Mouse (Mus musculus) heart, embryonic 15.5 days (tissue): ENCODE measurements at regions not wholly inside any gene's neighbourhood (a gene's known extent, or its start where the extent isn't known, plus 50 kb on each side); places are given as distances from the start of the nearest gene placed in this dataset.

Experiments
- ATAC-seq: fragments of 200-750 bp; cut with Nextera tagmentation; replicated peaks from 2 replicates; pipeline ENCODE4 v1.8.0; 2017; ENCODE audit warnings: low read depth, moderate TSS enrichment; ENCODE audit not compliant: insufficient number of reproducible peaks, insufficient read depth, low FRiP score
- H3K27ac ChIP-seq: fragments of 300-500 bp; sonication (generic); 2 replicates; pipeline ENCODE4 v1.5.1; 2015; ENCODE audit warnings: mild to moderate bottlenecking, inconsistent platforms
- H3K27me3 ChIP-seq: fragments of 300-500 bp; sonication (generic); 2 replicates; pipeline ENCODE4 v1.6.1; 2015; ENCODE audit warnings: inconsistent platforms
- H3K36me3 ChIP-seq: fragments of 300-500 bp; sonication (generic); 2 replicates; pipeline ENCODE4 v1.6.1; 2015; ENCODE audit warnings: mild to moderate bottlenecking, inconsistent platforms
- H3K4me1 ChIP-seq: fragments of 300-500 bp; sonication (generic); replicated peaks from 2 replicates; pipeline ENCODE4 v1.6.1; 2015; ENCODE audit warnings: inconsistent platforms
- H3K4me2 ChIP-seq: fragments of 300-500 bp; sonication (generic); 2 replicates; pipeline ENCODE4 v1.6.1; 2015; ENCODE audit warnings: inconsistent platforms, mild to moderate bottlenecking, moderate library complexity
- H3K4me3 ChIP-seq: fragments of 300-500 bp; sonication (generic); 2 replicates; pipeline ENCODE4 v1.5.1; 2015; ENCODE audit warnings: mild to moderate bottlenecking, inconsistent platforms
- H3K9ac ChIP-seq: fragments of 300-500 bp; sonication (generic); 2 replicates; pipeline ENCODE4 v1.6.1; 2015; ENCODE audit warnings: mild to moderate bottlenecking, inconsistent platforms
- H3K9me3 ChIP-seq: fragments of 300-500 bp; sonication (generic); replicated peaks from 2 replicates; pipeline ENCODE4 v1.6.1; 2016; ENCODE audit warnings: inconsistent platforms
- WGBS: fragments of 180-500 bp; shearing (Covaris S2); methylation state at CpG from one replicate; pipeline ENCODE4 v1.1.7; 2015; ENCODE audit warnings: mixed read lengths; 5-methylcytosine and 5-hydroxymethylcytosine counted together

- ATAC-seq: no peak
- Histone ChIP-seq H3K36me3 (no peaks in the 10 kb centered on the region), H3K9me3 (no peaks in the 10 kb centered on the region), H3K9ac (no peak overlapping the region), H3K4me2 (no peak overlapping the region), H3K4me1 (no peaks in the 10 kb centered on the region), H3K4me3 (no peak overlapping the region), H3K27ac (no peak overlapping the region), H3K27me3 (no peaks in the 10 kb centered on the region)
- WGBS: 23% methylated on average over 1 of the region's 1 CpGs
Observed at GRCm38 (mm10) chr16:46223084-46223600, 68.3 kb upstream of the Gm4737 start.

GRCm38 (mm10) chr16:46212504-46212903 is 57.6 kb upstream of the Gm4737 start:
- Histone ChIP-seq H3K36me3 (no peaks in the 10 kb centered on the region), H3K27ac (no peak overlapping the region), H3K9ac (no peak overlapping the region), H3K4me3 (no peak overlapping the region), H3K4me2 (no peak overlapping the region), H3K4me1 (no peaks in the 10 kb centered on the region), H3K27me3 (no peaks in the 10 kb centered on the region), H3K9me3 (no peaks in the 10 kb centered on the region)
- ATAC-seq: no peak
- 84% methylated on average over 4 of the region's 4 CpGs for WGBS

- no peak overlapping the region for H3K4me3 ChIP-seq
- no peak overlapping the region for H3K27ac ChIP-seq
- H3K4me2 ChIP-seq: no peak overlapping the region
- H3K9me3 ChIP-seq: no peaks in the 10 kb centered on the region
- WGBS: 56% methylated on average over 3 of the region's 3 CpGs
- no peaks in the 10 kb centered on the region for H3K36me3 ChIP-seq
- no peak overlapping the region for H3K9ac ChIP-seq
- H3K4me1 ChIP-seq: no peaks in the 10 kb centered on the region
- H3K27me3 ChIP-seq: no peaks in the 10 kb centered on the region
- no peak for ATAC-seq
Observed at GRCm38 (mm10) chr16:46211914-46212313, 57.0 kb upstream of the Gm4737 start.

GRCm38 (mm10) chr16:46205114-46205513 is 50.2 kb upstream of the Gm4737 start:
- 92% methylated on average over 1 of the region's 1 CpGs for WGBS
- no peaks in the 10 kb centered on the region for H3K36me3 ChIP-seq

More at GRCm38 (mm10) chr16:46205114-46205513, 50.2 kb upstream of the Gm4737 start:
- Histone ChIP-seq H3K4me3 (no peak overlapping the region), H3K9ac (no peak overlapping the region), H3K4me1 (no peaks in the 10 kb centered on the region), H3K27ac (no peak overlapping the region), H3K4me2 (no peak overlapping the region), H3K27me3 (no peaks in the 10 kb centered on the region), H3K9me3 (no peaks in the 10 kb centered on the region)
- no peak for ATAC-seq
